Mouse (Mus musculus) hindbrain, embryonic 12.5 days (tissue): ENCODE data around the gene Armcx3. TPM values are rescaled to one million over a fixed set of nuclear protein-coding genes. Genes with fewer than 3 reads are reported as not detected.
A peak's percentile ranks its signal among the peaks of the same experiment; 100 is the strongest.
"Not testable (repeated sequence)": the region's sequence is repeated elsewhere in the genome, so short reads cannot be mapped to it uniquely, and the experiment has no call there.

Source experiments
- ATAC-seq: fragments of 200-750 bp; cut with Nextera tagmentation; 2 replicates; pipeline ENCODE4 v1.8.0; 2017; ENCODE audit warnings: moderate TSS enrichment; ENCODE audit not compliant: low FRiP score
- H3K27ac ChIP-seq: fragments of 300-500 bp; sonication (generic); 2 replicates; pipeline ENCODE4 v1.5.1; 2016; ENCODE audit warnings: mild to moderate bottlenecking
- H3K27me3 ChIP-seq: fragments of 300-500 bp; sonication (generic); 2 replicates; pipeline ENCODE4 v1.6.1; 2016; ENCODE audit warnings: mild to moderate bottlenecking
- H3K36me3 ChIP-seq: fragments of 300-500 bp; sonication (generic); 2 replicates; pipeline ENCODE4 v1.6.1; 2016; ENCODE audit warnings: mild to moderate bottlenecking
- H3K4me1 ChIP-seq: fragments of 300-500 bp; sonication (generic); 2 replicates; pipeline ENCODE4 v1.6.1; 2016
- H3K4me2 ChIP-seq: fragments of 300-500 bp; sonication (generic); replicated peaks from 2 replicates; pipeline ENCODE4 v1.6.1; 2016; ENCODE audit warnings: mild to moderate bottlenecking
- H3K4me3 ChIP-seq: fragments of 300-500 bp; sonication (generic); 2 replicates; pipeline ENCODE4 v1.5.1; 2016; ENCODE audit warnings: mild to moderate bottlenecking
- H3K9ac ChIP-seq: fragments of 300-500 bp; sonication (generic); 2 replicates; pipeline ENCODE4 v1.6.1; 2016; ENCODE audit warnings: mild to moderate bottlenecking, moderate library complexity
- H3K9me3 ChIP-seq: fragments of 300-500 bp; sonication (generic); replicated peaks from 2 replicates; pipeline ENCODE4 v1.6.1; 2016; ENCODE audit warnings: mild to moderate bottlenecking
- WGBS: fragments of 180-500 bp; shearing (Covaris S2); methylation state at CpG from one replicate; pipeline ENCODE4 v1.1.7; 2016; 5-methylcytosine and 5-hydroxymethylcytosine counted together
- microRNA-seq: library from miRNA; unstranded; fragments of <30 nt; microRNA quantifications from one replicate; pipeline ENCODE4, GENCODE M21; 2017
- polyA plus RNA-seq: library from polyadenylated mRNA; unstranded; fragments of >200 nt; fragmentation: Nextera tagmentation; extraction: Ambion mirVana; gene quantifications from 2 replicates; pipeline ENCODE4 v1.2.1, GENCODE M21; 2016

Gene Armcx3
- polyA plus RNA-seq, 1 experiment from 2014 or later = 62.5 TPM

- Histone ChIP-seq H3K9me3 (no peaks in the 10 kb centered on the region), H3K27me3 (peaks cover 16% of the 10 kb centered on the region), H3K4me2 (no peak overlapping the region), H3K36me3 (no peaks in the 10 kb centered on the region), H3K4me3 (no peak overlapping the region), H3K27ac (no peak overlapping the region), H3K4me1 (peaks cover 6% of the 10 kb centered on the region), H3K9ac (no peak overlapping the region)
- 54% methylated on average over 2 of the region's 2 CpGs for WGBS
- no peak for ATAC-seq
These were observed 4.5 kb upstream of the Armcx3 start for GRCm38 (mm10) chrX:134751910-134752309.

GRCm38 (mm10) chrX:134752584-134752983 is 3.8 kb upstream of the Armcx3 start:
- no peak for ATAC-seq
- no peak overlapping the region for H3K9ac ChIP-seq
- 40% methylated on average over 4 of the region's 4 CpGs for WGBS
- H3K9me3 ChIP-seq = no peaks in the 10 kb centered on the region
- H3K36me3 ChIP-seq = no peaks in the 10 kb centered on the region
- H3K27me3 ChIP-seq = peaks cover 15% of the 10 kb centered on the region
- H3K4me3 ChIP-seq = no peak overlapping the region
- H3K4me1 ChIP-seq = peaks cover 6% of the 10 kb centered on the region
- H3K27ac ChIP-seq = no peak overlapping the region
- no peak overlapping the region for H3K4me2 ChIP-seq

- peaks cover 5% of the 10 kb centered on the region for H3K27me3 ChIP-seq
- H3K36me3 ChIP-seq = no peaks in the 10 kb centered on the region
- WGBS = 12% methylated on average over 11 of the region's 13 CpGs
- no peak overlapping the region for H3K27ac ChIP-seq
- H3K9me3 ChIP-seq = no peaks in the 10 kb centered on the region
- H3K4me2 ChIP-seq = peak overlapping the region; percentile 51
- 0 out of 2 replicates have a peak, but pooled peaks have one; percentile 51 for ATAC-seq
- H3K4me3 ChIP-seq = peak overlapping the region; percentile 56
- H3K9ac ChIP-seq = peak overlapping the region; percentile 71
- 0 out of 2 replicates have a peak, but pooled peaks cover 6% of the 10 kb centered on the region for H3K4me1 ChIP-seq
These were observed 1.0 kb downstream of the Armcx3 start for GRCm38 (mm10) chrX:134757293-134757995.

GRCm38 (mm10) chrX:134763428-134764198 is 7.2 kb downstream of the Armcx3 start:
- peak; percentile 19; the same call in 1 of the 2 replicates for ATAC-seq
- not testable (repeated sequence) for H3K36me3 ChIP-seq, H3K9ac ChIP-seq, H3K4me1 ChIP-seq, H3K9me3 ChIP-seq, H3K27me3 ChIP-seq, H3K4me3 ChIP-seq, H3K27ac ChIP-seq, H3K4me2 ChIP-seq
- 45% methylated on average over 4 of the region's 4 CpGs for WGBS

GRCm38 (mm10) chrX:134787728-134788127 is 31.3 kb downstream of the Armcx3 start:
- H3K4me2 ChIP-seq = no peak overlapping the region
- H3K4me1 ChIP-seq = no peaks in the 10 kb centered on the region
- no peak overlapping the region for H3K4me3 ChIP-seq
- no peak overlapping the region for H3K9ac ChIP-seq
- H3K27me3 ChIP-seq = 0 out of 2 replicates have a peak, but pooled peaks cover 3% of the 10 kb centered on the region
- H3K9me3 ChIP-seq = no peaks in the 10 kb centered on the region
- no peak overlapping the region for H3K27ac ChIP-seq
- 80% methylated on average over 4 of the region's 4 CpGs for WGBS
- H3K36me3 ChIP-seq = no peaks in the 10 kb centered on the region
- no peak for ATAC-seq

GRCm38 (mm10) chrX:134807833-134808754 is 51.7 kb downstream of the Armcx3 start:
- Histone ChIP-seq H3K4me2 (peak overlapping the region; percentile 56), H3K27ac (peak overlapping the region; percentile 88), H3K4me3 (peak overlapping the region; percentile 59), H3K9me3 (no peaks in the 10 kb centered on the region), H3K4me1 (no peaks in the 10 kb centered on the region), H3K27me3 (peaks cover 21% of the 10 kb centered on the region), H3K9ac (peak overlapping the region; percentile 72), H3K36me3 (peaks cover 12% of the 10 kb centered on the region)
- ATAC-seq = peak; percentile 82
- 19% methylated on average over 28 of the region's 28 CpGs for WGBS

GRCm38 (mm10) chrX:134808755-134809224 is 52.4 kb downstream of the Armcx3 start, which contains the start of gene Armcx2:
Gene Armcx2, minus strand, starts transcription at chrX:134809221.
- Histone ChIP-seq H3K9me3 (no peaks in the 10 kb centered on the region), H3K27me3 (peaks cover 21% of the 10 kb centered on the region), H3K4me3 (peak within 1 kb of the TSS; percentile 59), H3K4me2 (peak within 1 kb of the TSS; percentile 56), H3K27ac (peak within 1 kb of the TSS; percentile 88), H3K4me1 (no peaks in the 10 kb centered on the region), H3K9ac (peak within 1 kb of the TSS; percentile 72), H3K36me3 (peaks cover 12% of the 10 kb centered on the region)
- 14% methylated on average over 16 of the region's 16 CpGs for WGBS
- ATAC-seq = peak; percentile 87

Small RNAs within 50 kb of the gene (microRNA-seq; reads per million reads assigned to microRNA genes)
- not detected for gene Mir7093

Other genes starting within 250 kb of the Armcx3 start
- gene Timm8a1, start 214.7 kb upstream of the Armcx3 start, polyA plus RNA-seq = 41.9 and 49.2 TPM in 2 replicates
- 0.76 and 0.85 TPM in 2 replicates for gene Btk, start 173.0 kb upstream of the Armcx3 start, polyA plus RNA-seq
- gene Rpl36a, start 170.9 kb upstream of the Armcx3 start, polyA plus RNA-seq = 236 and 276 TPM in 2 replicates
- gene Gla, start 155.5 kb upstream of the Armcx3 start, polyA plus RNA-seq = 3.7 and 4.8 TPM in 2 replicates
- 177 and 186 TPM in 2 replicates for gene Hnrnph2, start 155.4 kb upstream of the Armcx3 start, polyA plus RNA-seq
- gene Armcx4, start 70.1 kb upstream of the Armcx3 start, polyA plus RNA-seq = 7.2 and 7.5 TPM in 2 replicates
- gene Armcx1, start 38.6 kb upstream of the Armcx3 start, polyA plus RNA-seq = 76.9 and 83.4 TPM in 2 replicates
- 29.8 and 31.9 TPM in 2 replicates for gene Armcx6, start 5.2 kb upstream of the Armcx3 start, polyA plus RNA-seq
- 95.8 and 96.2 TPM in 2 replicates for gene Armcx2, start 52.6 kb downstream of the Armcx3 start, polyA plus RNA-seq
- 0.47 and 1.1 TPM in 2 replicates for gene Nxf2, start 208.2 kb downstream of the Armcx3 start, polyA plus RNA-seq